Mouse (Mus musculus) neural tube, embryonic 14.5 days (tissue): Measurements from ENCODE around the gene Kank1. TPM values are rescaled to one million over a fixed set of nuclear protein-coding genes. Genes with fewer than 3 reads are reported as not detected.

ENCODE experiments used
- ATAC-seq: fragments of 200-750 bp; cut with Nextera tagmentation; 2 replicates; pipeline ENCODE4 v1.8.0; 2017; ENCODE audit warnings: low read depth, mild to moderate bottlenecking, moderate TSS enrichment, moderate library complexity
- H3K27ac ChIP-seq: fragments of 300-500 bp; sonication (generic); 2 replicates; pipeline ENCODE4 v1.5.1; 2014; ENCODE audit warnings: low read depth, mild to moderate bottlenecking, control low read depth, low read length, moderate library complexity, mixed read lengths
- H3K27me3 ChIP-seq: fragments of 300-500 bp; sonication (generic); 2 replicates; pipeline ENCODE4 v1.6.1; 2014; ENCODE audit warnings: low read length; ENCODE audit not compliant: control insufficient read depth, insufficient read depth
- H3K36me3 ChIP-seq: fragments of 300-500 bp; sonication (generic); 2 replicates; pipeline ENCODE4 v1.6.1; 2014; ENCODE audit warnings: low read length, mixed read lengths; ENCODE audit not compliant: control insufficient read depth, insufficient read depth
- H3K4me1 ChIP-seq: fragments of 300-500 bp; sonication (generic); 2 replicates; pipeline ENCODE4 v1.6.1; 2014; ENCODE audit warnings: low read length; ENCODE audit not compliant: control insufficient read depth, insufficient read depth
- H3K4me2 ChIP-seq: fragments of 300-500 bp; sonication (generic); 2 replicates; pipeline ENCODE4 v1.6.1; 2014; ENCODE audit warnings: mild to moderate bottlenecking, low read depth, low read length, control low read depth
- H3K4me3 ChIP-seq: fragments of 300-500 bp; sonication (generic); 2 replicates; pipeline ENCODE4 v1.5.1; 2014; ENCODE audit warnings: low read depth, low read length, control low read depth, mixed read lengths
- H3K9ac ChIP-seq: fragments of 300-500 bp; sonication (generic); replicated peaks from 2 replicates; pipeline ENCODE4 v1.6.1; 2014; ENCODE audit warnings: low read depth, mild to moderate bottlenecking, control low read depth, low read length, mixed read lengths
- H3K9me3 ChIP-seq: fragments of 300-500 bp; sonication (generic); 2 replicates; pipeline ENCODE4 v1.6.1; 2016; ENCODE audit warnings: low read length; ENCODE audit not compliant: control insufficient read depth
- whole genome bisulfite sequencing: fragments of 180-500 bp; shearing (Covaris S2); extraction: QIAGEN DNeasy Blood & Tissue Kit; methylation state at CpG from one replicate; pipeline ENCODE4 v1.1.7; 2014; 5-methylcytosine and 5-hydroxymethylcytosine counted together
- polyA plus RNA-seq: library from polyadenylated mRNA; unstranded; fragments of >200 nt; fragmentation: Nextera tagmentation; extraction: Ambion mirVana; gene quantifications from 2 replicates; pipeline ENCODE4 v1.2.1, GENCODE M21; 2014

Gene Kank1
- polyA plus RNA-seq, 1 experiment from 2014 or later, result 15.7 TPM

- Histone ChIP-seq H3K27ac (no peak overlapping the region), H3K4me2 (no peak overlapping the region), H3K9ac (no peak overlapping the region), H3K9me3 (no peaks in the 10 kb centered on the region), H3K4me3 (no peak overlapping the region), H3K27me3 (no peaks in the 10 kb centered on the region), H3K4me1 (peaks cover 6% of the 10 kb centered on the region; the same call in 1 of the 2 replicates), H3K36me3 (no peaks in the 10 kb centered on the region)
- 61% methylated on average over 6 of the region's 6 CpGs for WGBS
- no peak for ATAC-seq
These were observed 201.5 kb downstream of the Kank1 start for GRCm38 (mm10) chr19:25438246-25438645.

- Histone ChIP-seq H3K4me1 (peaks cover 4% of the 10 kb centered on the region; the same call in 1 of the 2 replicates), H3K36me3 (no peaks in the 10 kb centered on the region), H3K4me3 (no peak overlapping the region), H3K27me3 (no peaks in the 10 kb centered on the region), H3K4me2 (no peak overlapping the region), H3K9me3 (no peaks in the 10 kb centered on the region), H3K9ac (no peak overlapping the region), H3K27ac (no peak overlapping the region)
- 40% methylated on average over 6 of the region's 6 CpGs for WGBS
- ATAC-seq, result peak; percentile 68; the same call in 1 of the 2 replicates
These were observed 203.0 kb downstream of the Kank1 start for GRCm38 (mm10) chr19:25439807-25440206.

GRCm38 (mm10) chr19:25440736-25441135, 204.0 kb downstream of the Kank1 start:
- no peaks in the 10 kb centered on the region for H3K36me3 ChIP-seq
- no peaks in the 10 kb centered on the region for H3K27me3 ChIP-seq
- H3K4me2 ChIP-seq, result no peak overlapping the region
- no peaks in the 10 kb centered on the region for H3K9me3 ChIP-seq
- peaks cover 4% of the 10 kb centered on the region; the same call in 1 of the 2 replicates for H3K4me1 ChIP-seq
- WGBS, result 84% methylated on average over 4 of the region's 4 CpGs
- no peak overlapping the region for H3K27ac ChIP-seq
- no peak for ATAC-seq
- no peak overlapping the region for H3K9ac ChIP-seq
- no peak overlapping the region for H3K4me3 ChIP-seq

GRCm38 (mm10) chr19:25445054-25445453, 208.3 kb downstream of the Kank1 start:
- no peaks in the 10 kb centered on the region for H3K36me3 ChIP-seq
- no peak overlapping the region for H3K4me2 ChIP-seq
- no peak overlapping the region for H3K27ac ChIP-seq
- WGBS, result 24% methylated on average over 7 of the region's 7 CpGs
- H3K4me3 ChIP-seq, result no peak overlapping the region
- H3K27me3 ChIP-seq, result no peaks in the 10 kb centered on the region
- no peaks in the 10 kb centered on the region for H3K9me3 ChIP-seq
- no peak for ATAC-seq
- no peak overlapping the region for H3K9ac ChIP-seq
- H3K4me1 ChIP-seq, result no peaks in the 10 kb centered on the region

GRCm38 (mm10) chr19:25445842-25446241, 209.1 kb downstream of the Kank1 start:
- Histone ChIP-seq H3K27ac (no peak overlapping the region), H3K4me3 (no peak overlapping the region), H3K9ac (no peak overlapping the region), H3K9me3 (no peaks in the 10 kb centered on the region), H3K4me1 (no peaks in the 10 kb centered on the region), H3K36me3 (no peaks in the 10 kb centered on the region), H3K4me2 (no peak overlapping the region), H3K27me3 (no peaks in the 10 kb centered on the region)
- ATAC-seq, result no peak
- 54% methylated on average over 8 of the region's 8 CpGs for WGBS

- Histone ChIP-seq H3K36me3 (no peaks in the 10 kb centered on the region), H3K4me3 (no peak overlapping the region), H3K4me1 (no peaks in the 10 kb centered on the region), H3K4me2 (no peak overlapping the region), H3K9ac (no peak overlapping the region), H3K27me3 (no peaks in the 10 kb centered on the region), H3K27ac (no peak overlapping the region), H3K9me3 (no peaks in the 10 kb centered on the region)
- 85% methylated on average over 2 of the region's 2 CpGs for WGBS
- no peak for ATAC-seq
These were observed 209.9 kb downstream of the Kank1 start for GRCm38 (mm10) chr19:25446683-25447082.

GRCm38 (mm10) chr19:25447373-25447772, 210.6 kb downstream of the Kank1 start:
- ATAC-seq, result no peak
- Histone ChIP-seq H3K36me3 (no peaks in the 10 kb centered on the region), H3K27ac (no peak overlapping the region), H3K4me1 (no peaks in the 10 kb centered on the region), H3K4me2 (no peak overlapping the region), H3K4me3 (no peak overlapping the region), H3K27me3 (no peaks in the 10 kb centered on the region), H3K9me3 (no peaks in the 10 kb centered on the region), H3K9ac (no peak overlapping the region)
- WGBS, result 66% methylated on average over 5 of the region's 5 CpGs

- no peak; the same call in 1 of the 2 replicates for ATAC-seq
- WGBS, result 61% methylated on average over 11 of the region's 11 CpGs
- Histone ChIP-seq H3K27ac (no peak overlapping the region), H3K4me1 (no peaks in the 10 kb centered on the region), H3K36me3 (no peaks in the 10 kb centered on the region), H3K4me3 (no peak overlapping the region), H3K9ac (no peak overlapping the region), H3K4me2 (no peak overlapping the region), H3K9me3 (no peaks in the 10 kb centered on the region), H3K27me3 (no peaks in the 10 kb centered on the region)
These were observed 214.3 kb downstream of the Kank1 start for GRCm38 (mm10) chr19:25450869-25451629.

- Histone ChIP-seq H3K9me3 (no peaks in the 10 kb centered on the region), H3K4me2 (no peak overlapping the region), H3K27me3 (no peaks in the 10 kb centered on the region), H3K36me3 (no peaks in the 10 kb centered on the region), H3K27ac (no peak overlapping the region), H3K4me1 (no peaks in the 10 kb centered on the region), H3K9ac (no peak overlapping the region), H3K4me3 (no peak overlapping the region)
- no peak for ATAC-seq
- 85% methylated on average over 5 of the region's 5 CpGs for WGBS
These were observed 216.4 kb downstream of the Kank1 start for GRCm38 (mm10) chr19:25453146-25453545.
